Mouse (Mus musculus): ENCODE results near the gene Adap2.
"Not testable (repeated sequence)": the region's sequence is repeated elsewhere in the genome, so short reads cannot be mapped to it uniquely, and the experiment has no call there.

The Adap2 gene

GRCm38 (mm10) chr11:80153857-80154495, at the start of gene Adap2:
Gene Adap2, plus strand, starts transcription at chr11:80154105.
- peak; percentile 77 to 90 for DNase-seq (ENCODE audit: low read depth in 1 of 2, low spot score in 2 of 2)

- DNase-seq (ENCODE audit: low read depth in 1 of 2, low spot score in 2 of 2) = no peak
Observed at GRCm38 (mm10) chr11:80104407-80104806, 49.5 kb upstream of the Adap2 start.

GRCm38 (mm10) chr11:80116411-80116810, 37.5 kb upstream of the Adap2 start:
- no peak for DNase-seq (ENCODE audit: low read depth in 1 of 2, low spot score in 2 of 2)

- DNase-seq (ENCODE audit: low read depth in 1 of 2, low spot score in 2 of 2) = no peak
Observed at GRCm38 (mm10) chr11:80132050-80132449, 21.9 kb upstream of the Adap2 start.

- DNase-seq (ENCODE audit: low read depth in 1 of 2, low spot score in 2 of 2) = no peak
Observed at GRCm38 (mm10) chr11:80134744-80135143, 19.2 kb upstream of the Adap2 start.

GRCm38 (mm10) chr11:80135954-80136683, 17.8 kb upstream of the Adap2 start:
- no peak for DNase-seq (ENCODE audit: low read depth in 1 of 2, low spot score in 2 of 2)

GRCm38 (mm10) chr11:80136786-80137185, 17.1 kb upstream of the Adap2 start:
- no peak for DNase-seq (ENCODE audit: low read depth in 1 of 2, low spot score in 2 of 2)

- no peak for DNase-seq (ENCODE audit: low read depth in 1 of 2, low spot score in 2 of 2)
Observed at GRCm38 (mm10) chr11:80137773-80138172, 16.1 kb upstream of the Adap2 start.

- peak; percentile 75 for DNase-seq (ENCODE audit: low read depth in 1 of 2, low spot score in 2 of 2)
Observed at GRCm38 (mm10) chr11:80141825-80142521, 11.9 kb upstream of the Adap2 start, which contains the start of gene Tefm. Gene Tefm, minus strand, starts transcription at chr11:80142175.

GRCm38 (mm10) chr11:80142872-80143271, 11.0 kb upstream of the Adap2 start:
- no peak for DNase-seq (ENCODE audit: low read depth in 1 of 2, low spot score in 2 of 2)

- peak in 1 of 2 experiments; percentile 66 for DNase-seq (ENCODE audit: low read depth in 1 of 2, low spot score in 2 of 2)
Observed at GRCm38 (mm10) chr11:80145787-80146275, 8.1 kb upstream of the Adap2 start.

GRCm38 (mm10) chr11:80147748-80148147, 6.2 kb upstream of the Adap2 start:
- DNase-seq (ENCODE audit: low read depth in 1 of 2, low spot score in 2 of 2) = no peak

- DNase-seq (ENCODE audit: low read depth in 1 of 2, low spot score in 2 of 2) = no peak
Observed at GRCm38 (mm10) chr11:80148313-80148712, 5.6 kb upstream of the Adap2 start.

- not testable (repeated sequence) for DNase-seq (ENCODE audit: low read depth in 1 of 2, low spot score in 2 of 2)
Observed at GRCm38 (mm10) chr11:80148974-80149373, 4.9 kb upstream of the Adap2 start.

- DNase-seq (ENCODE audit: low read depth in 1 of 2, low spot score in 2 of 2) = no peak
Observed at GRCm38 (mm10) chr11:80149412-80150023, 4.4 kb upstream of the Adap2 start.

GRCm38 (mm10) chr11:80150566-80150965, 3.3 kb upstream of the Adap2 start:
- no peak for DNase-seq (ENCODE audit: low read depth in 1 of 2, low spot score in 2 of 2)

GRCm38 (mm10) chr11:80151541-80151940, 2.4 kb upstream of the Adap2 start:
- DNase-seq (ENCODE audit: low read depth in 1 of 2, low spot score in 2 of 2) = no peak

- DNase-seq (ENCODE audit: low read depth in 1 of 2, low spot score in 2 of 2) = no peak
Observed at GRCm38 (mm10) chr11:80152376-80152775, 1.5 kb upstream of the Adap2 start.

- DNase-seq (ENCODE audit: low read depth in 1 of 2, low spot score in 2 of 2) = no peak
Observed at GRCm38 (mm10) chr11:80154501-80154900, 596 bp downstream of the Adap2 start.

GRCm38 (mm10) chr11:80155541-80155940, 1.6 kb downstream of the Adap2 start:
- DNase-seq (ENCODE audit: low read depth in 1 of 2, low spot score in 2 of 2) = peak in 1 of 2 experiments; percentile 27

GRCm38 (mm10) chr11:80155961-80156360, 2.1 kb downstream of the Adap2 start:
- DNase-seq (ENCODE audit: low read depth in 1 of 2, low spot score in 2 of 2) = no peak

Measured in monocyte, adult 2 months (primary cell).